Mouse (Mus musculus) lung, embryonic 14.5 days (tissue): ENCODE results near the gene Bpifa1. TPM values are rescaled to one million over a fixed set of nuclear protein-coding genes. Genes with fewer than 3 reads are reported as not detected.
"Not testable (repeated sequence)": the region's sequence is repeated elsewhere in the genome, so short reads cannot be mapped to it uniquely, and the experiment has no call there.

Experiments
- ATAC-seq: fragments of 200-750 bp; cut with Nextera tagmentation; 2 replicates; pipeline ENCODE4 v1.8.0; 2017; ENCODE audit warnings: mild to moderate bottlenecking, moderate TSS enrichment, moderate library complexity; ENCODE audit not compliant: insufficient read depth
- DNase-seq: peaks from one replicate; pipeline ENCODE4 v3.0.0-alpha.2; 2015
- H3K27ac ChIP-seq: fragments of 300-500 bp; sonication (generic); 2 replicates; pipeline ENCODE4 v1.5.1; 2014; ENCODE audit warnings: low read depth, mild to moderate bottlenecking, moderate library complexity
- H3K27me3 ChIP-seq: fragments of 300-500 bp; sonication (generic); 2 replicates; pipeline ENCODE4 v1.6.1; 2014; ENCODE audit warnings: low read length, control low read depth; ENCODE audit not compliant: insufficient read depth
- H3K36me3 ChIP-seq: fragments of 300-500 bp; sonication (generic); 2 replicates; pipeline ENCODE4 v1.6.1; 2014; ENCODE audit warnings: control low read depth; ENCODE audit not compliant: insufficient read depth
- H3K4me1 ChIP-seq: fragments of 300-500 bp; sonication (generic); 2 replicates; pipeline ENCODE4 v1.6.1; 2014; ENCODE audit warnings: antibody characterized with exemption, control low read depth; ENCODE audit not compliant: insufficient read depth
- H3K4me2 ChIP-seq: fragments of 300-500 bp; sonication (generic); 2 replicates; pipeline ENCODE4 v1.6.1; 2014; ENCODE audit warnings: mild to moderate bottlenecking
- H3K4me3 ChIP-seq: fragments of 300-500 bp; sonication (generic); 2 replicates; pipeline ENCODE4 v1.5.1; 2014; ENCODE audit warnings: low read depth, low read length
- H3K9ac ChIP-seq: fragments of 300-500 bp; sonication (generic); 2 replicates; pipeline ENCODE4 v1.6.1; 2014
- H3K9me3 ChIP-seq: fragments of 300-500 bp; sonication (generic); 2 replicates; pipeline ENCODE4 v1.6.1; 2016; ENCODE audit warnings: low read depth, low read length, control low read depth
- CTCF ChIP-seq: IDR thresholded peaks from 2 replicates; pipeline ENCODE4 v1.5.1; 2016; ENCODE audit warnings: antibody characterized with exemption, low read depth
- WGBS: fragments of 180-500 bp; shearing (Covaris S2); extraction: QIAGEN DNeasy Blood & Tissue Kit; methylation state at CpG from one replicate; pipeline ENCODE4 v1.1.7; 2014; 5-methylcytosine and 5-hydroxymethylcytosine counted together
- polyA plus RNA-seq: library from polyadenylated mRNA; unstranded; fragments of >200 nt; fragmentation: Nextera tagmentation; extraction: Ambion mirVana; gene quantifications from 2 replicates; pipeline ENCODE4 v1.2.1, GENCODE M21; 2014

The Bpifa1 gene
- polyA plus RNA-seq, 1 experiment from 2014 or later: not detected

DNA sequence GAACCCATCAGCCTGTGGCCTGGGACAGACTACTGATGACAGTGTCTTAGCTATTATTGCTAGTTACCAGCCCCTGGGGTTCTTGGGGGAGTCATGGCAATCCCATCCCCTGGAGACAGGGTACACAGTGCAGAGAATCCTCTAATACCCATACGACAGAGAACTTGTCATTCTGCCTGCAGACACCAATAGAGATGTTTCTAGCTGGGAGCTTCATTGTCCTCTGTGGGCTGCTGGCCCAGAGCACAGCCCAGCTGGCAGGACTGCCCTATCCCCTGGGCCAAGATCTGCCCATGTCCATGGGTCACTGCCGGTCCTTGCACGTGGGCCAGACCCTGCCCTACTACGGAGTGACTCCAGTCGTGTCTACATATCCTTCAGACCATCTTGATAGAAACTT is 20.6 kb downstream of the Bpifa1 start:
- TF ChIP-seq CTCF: no peak
- Histone ChIP-seq H3K4me1 (no peaks in the 10 kb centered on the region), H3K9me3 (no peaks in the 10 kb centered on the region), H3K4me3 (no peak overlapping the region), H3K9ac (no peak overlapping the region), H3K27ac (no peak overlapping the region), H3K36me3 (no peaks in the 10 kb centered on the region), H3K4me2 (no peak overlapping the region), H3K27me3 (no peaks in the 10 kb centered on the region)
- 92% methylated on average over 5 of the region's 5 CpGs for WGBS
- ATAC-seq (no peak), DNase-seq (no peak)

DNA sequence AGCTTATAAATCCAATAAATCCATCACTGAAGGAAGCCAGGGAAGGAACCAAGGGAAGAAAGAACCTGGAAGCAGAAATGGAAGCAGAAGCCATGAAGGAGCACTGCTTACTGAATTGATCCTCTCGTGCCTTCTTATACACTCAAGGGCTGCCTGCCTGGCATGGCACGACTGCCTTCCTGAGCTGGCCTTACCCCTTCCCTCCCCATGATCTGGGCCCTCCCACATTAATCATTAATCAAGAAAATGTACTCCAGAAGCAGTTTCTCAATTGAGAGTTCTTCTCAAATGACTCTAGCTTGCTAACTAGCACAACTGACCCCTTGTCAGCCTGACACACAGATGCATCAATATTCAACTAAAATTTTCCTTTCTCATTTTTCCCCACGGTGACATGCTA is 26.5 kb downstream of the Bpifa1 start:
- Histone ChIP-seq H3K4me2 (no peak overlapping the region), H3K9ac (no peak overlapping the region), H3K27me3 (no peaks in the 10 kb centered on the region), H3K36me3 (no peaks in the 10 kb centered on the region), H3K4me1 (no peaks in the 10 kb centered on the region; the same call in 1 of the 2 replicates), H3K27ac (no peak overlapping the region), H3K9me3 (no peaks in the 10 kb centered on the region), H3K4me3 (no peak overlapping the region)
- no peak for TF ChIP-seq CTCF
- ATAC-seq (no peak), DNase-seq (peak; percentile 4)
- 38% methylated on average over 3 of the region's 3 CpGs for WGBS

DNA sequence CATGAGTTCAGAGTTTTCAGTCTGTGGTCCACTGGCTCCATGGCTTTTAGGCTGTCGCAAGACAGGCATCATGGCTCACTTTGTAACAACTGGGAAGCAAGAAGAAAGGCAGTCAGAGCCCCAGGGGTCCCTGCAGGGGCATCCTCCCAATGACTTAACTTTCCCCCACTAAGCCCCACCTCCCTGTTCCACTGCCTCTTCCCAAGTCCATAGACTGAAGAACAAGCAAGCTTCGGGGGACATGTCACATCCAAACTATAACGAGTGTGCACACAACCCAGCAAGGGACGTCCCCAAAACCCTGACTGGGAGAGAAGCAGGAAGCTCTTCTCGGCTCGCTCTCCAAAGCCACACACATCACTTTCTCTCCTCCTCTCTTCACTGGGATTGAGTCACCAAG is 28.9 kb downstream of the Bpifa1 start:
- no peak for ATAC-seq
- H3K9ac ChIP-seq: no peak overlapping the region
- H3K4me3 ChIP-seq: no peak overlapping the region
- no peak overlapping the region for H3K27ac ChIP-seq
- no peak overlapping the region for H3K4me2 ChIP-seq
- no peak for TF ChIP-seq CTCF
- 65% methylated on average over 6 of the region's 6 CpGs for WGBS
- no peaks in the 10 kb centered on the region for H3K27me3 ChIP-seq
- H3K36me3 ChIP-seq: no peaks in the 10 kb centered on the region
- H3K9me3 ChIP-seq: no peaks in the 10 kb centered on the region
- DNase-seq: no peak
- no peaks in the 10 kb centered on the region; the same call in 1 of the 2 replicates for H3K4me1 ChIP-seq

DNA sequence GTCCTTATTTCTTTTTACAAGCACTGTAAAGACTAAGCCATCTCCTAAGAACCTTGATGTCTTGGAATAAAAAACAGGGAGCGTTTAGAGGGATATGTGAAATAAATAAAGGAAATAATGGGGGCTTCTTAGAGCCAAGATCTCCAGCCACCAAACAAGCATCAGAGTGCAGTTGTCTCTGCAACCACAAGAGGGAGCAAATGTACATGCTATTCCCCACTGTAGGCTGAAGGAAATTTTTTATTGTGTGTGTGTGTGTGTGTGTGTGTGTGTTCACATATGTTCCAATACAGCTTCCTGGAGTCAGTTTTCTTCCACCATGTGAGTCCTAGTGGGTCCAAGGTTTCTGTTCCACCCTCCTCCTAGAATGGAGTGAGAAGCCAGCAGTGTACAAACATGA is 30.6 kb downstream of the Bpifa1 start:
- Histone ChIP-seq H3K27me3 (no peaks in the 10 kb centered on the region), H3K4me2 (no peak overlapping the region), H3K4me3 (no peak overlapping the region), H3K36me3 (no peaks in the 10 kb centered on the region), H3K9me3 (no peaks in the 10 kb centered on the region), H3K27ac (no peak overlapping the region), H3K9ac (no peak overlapping the region), H3K4me1 (no peaks in the 10 kb centered on the region; the same call in 1 of the 2 replicates)
- ATAC-seq (no peak), DNase-seq (peak; percentile 75)
- TF ChIP-seq CTCF: peak; percentile 80
- WGBS: 21% methylated on average over 1 of the region's 1 CpGs

DNA sequence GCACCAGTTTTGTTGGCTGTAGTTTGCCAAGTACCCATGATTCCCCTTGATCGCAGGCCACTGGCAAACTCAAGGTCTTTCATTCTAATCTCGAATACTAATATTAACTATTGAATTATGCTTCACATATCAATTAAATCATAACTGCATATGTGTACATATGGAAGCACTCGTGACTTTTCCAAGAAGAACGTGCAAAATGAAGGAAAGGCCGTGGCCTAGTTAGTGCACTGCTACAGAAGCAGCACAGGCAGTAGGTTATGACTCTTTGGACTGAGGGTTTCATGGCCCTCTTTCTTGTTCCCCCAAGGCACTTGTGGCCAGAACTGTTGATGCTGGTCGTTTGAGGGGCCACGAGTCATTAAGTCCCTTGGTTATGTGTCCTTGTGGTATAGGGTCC is 39.2 kb downstream of the Bpifa1 start:
- not testable (repeated sequence) for H3K27ac ChIP-seq, H3K36me3 ChIP-seq, H3K4me2 ChIP-seq, H3K4me1 ChIP-seq, H3K9ac ChIP-seq, ATAC-seq, H3K9me3 ChIP-seq, H3K4me3 ChIP-seq, DNase-seq, H3K27me3 ChIP-seq
- WGBS: 81% methylated on average over 7 of the region's 7 CpGs

DNA sequence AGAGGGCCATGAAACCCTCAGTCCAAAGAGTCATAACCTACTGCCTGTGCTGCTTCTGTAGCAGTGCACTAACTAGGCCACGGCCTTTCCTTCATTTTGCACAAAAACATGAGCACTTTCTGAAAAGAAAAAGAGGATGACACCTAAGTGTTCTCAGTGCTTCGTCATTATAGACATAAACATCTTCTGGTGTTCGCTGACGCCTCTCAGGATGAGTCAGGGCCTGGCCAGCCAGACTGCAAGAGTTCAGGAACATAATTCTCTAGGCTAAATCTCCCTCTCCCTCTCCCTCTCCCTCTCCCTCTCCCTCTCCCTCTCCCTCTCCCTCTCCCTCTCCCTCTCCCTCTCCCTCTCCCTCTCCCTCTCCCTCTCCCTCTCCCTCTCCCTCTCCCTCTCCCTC is 40.4 kb downstream of the Bpifa1 start:
- not testable (repeated sequence) for ATAC-seq, H3K9me3 ChIP-seq, H3K9ac ChIP-seq, DNase-seq, H3K4me1 ChIP-seq, H3K27me3 ChIP-seq, H3K4me3 ChIP-seq, H3K36me3 ChIP-seq, H3K4me2 ChIP-seq, H3K27ac ChIP-seq
- 57% methylated on average over 4 of the region's 4 CpGs for WGBS

DNA sequence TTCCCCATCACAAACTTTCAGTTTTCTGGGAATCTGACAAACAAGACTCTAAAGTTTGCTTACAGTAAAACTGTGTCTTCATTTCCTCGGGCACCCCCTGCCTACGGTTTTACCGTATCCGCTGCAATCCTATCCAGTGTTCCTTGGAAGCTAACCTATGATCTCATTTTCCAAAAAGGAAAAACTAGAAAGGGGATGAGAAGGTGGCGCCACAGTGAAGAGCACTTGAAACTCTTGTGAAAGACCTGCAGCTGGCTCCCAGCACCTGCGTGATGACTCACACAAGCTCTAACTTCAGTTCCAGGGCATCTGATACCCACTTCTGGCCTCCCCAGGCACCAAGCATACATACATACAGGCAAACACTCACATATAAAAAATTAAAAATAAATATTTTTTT is 42.6 kb downstream of the Bpifa1 start:
- H3K27ac ChIP-seq: peak overlapping the region; percentile 72
- peak; percentile 71 for DNase-seq
- H3K4me1 ChIP-seq: no peaks in the 10 kb centered on the region
- H3K27me3 ChIP-seq: no peaks in the 10 kb centered on the region
- no peak overlapping the region for H3K4me3 ChIP-seq
- ATAC-seq: peak; percentile 70; the same call in 1 of the 2 replicates
- no peaks in the 10 kb centered on the region for H3K36me3 ChIP-seq
- H3K4me2 ChIP-seq: no peak overlapping the region
- H3K9me3 ChIP-seq: no peaks in the 10 kb centered on the region
- 57% methylated on average over 6 of the region's 6 CpGs for WGBS
- no peak overlapping the region for H3K9ac ChIP-seq
- no peak for TF ChIP-seq CTCF

DNA sequence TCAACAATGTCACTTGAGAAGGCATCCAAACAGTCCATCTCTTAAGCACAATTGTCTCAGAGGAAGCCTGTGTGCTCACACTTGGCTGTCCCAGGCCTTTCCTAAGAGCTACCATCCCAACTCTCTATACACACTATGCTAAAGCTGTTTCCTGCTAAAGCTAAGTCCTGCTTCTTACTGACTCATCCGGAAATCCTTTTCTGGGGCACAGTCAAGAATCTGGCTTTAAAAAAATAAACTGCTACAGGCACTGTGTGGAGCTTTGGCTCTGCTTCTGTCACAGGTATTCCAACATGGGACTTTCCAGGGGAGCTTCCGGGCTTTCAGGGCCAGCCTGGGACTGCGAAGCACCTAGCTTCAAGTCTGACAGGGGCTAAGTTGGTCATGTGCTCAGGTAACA is 43.1 kb downstream of the Bpifa1 start:
- Histone ChIP-seq H3K4me2 (no peak overlapping the region), H3K4me1 (no peaks in the 10 kb centered on the region), H3K36me3 (no peaks in the 10 kb centered on the region), H3K27ac (peak overlapping the region; percentile 72), H3K27me3 (no peaks in the 10 kb centered on the region), H3K9me3 (no peaks in the 10 kb centered on the region), H3K4me3 (no peak overlapping the region), H3K9ac (no peak overlapping the region)
- ATAC-seq: peak; percentile 65
- peak; percentile 32 for DNase-seq
- WGBS: 57% methylated on average over 3 of the region's 3 CpGs
- no peak for TF ChIP-seq CTCF
